Mouse (Mus musculus) limb, embryonic 15.5 days (tissue): ENCODE data around the gene Mgat4b. TPM values are rescaled to one million over a fixed set of nuclear protein-coding genes. Genes with fewer than 3 reads are reported as not detected.

Experiments
- ATAC-seq: fragments of 200-750 bp; cut with Nextera tagmentation; 2 replicates; pipeline ENCODE4 v1.8.0; 2017; ENCODE audit warnings: low read depth, moderate TSS enrichment; ENCODE audit not compliant: insufficient number of reproducible peaks, low FRiP score, low TSS enrichment
- H3K27ac ChIP-seq: fragments of 300-500 bp; sonication (generic); 2 replicates; pipeline ENCODE4 v1.5.1; 2015; ENCODE audit warnings: moderate library complexity, mild to moderate bottlenecking, inconsistent platforms
- H3K27me3 ChIP-seq: fragments of 300-500 bp; sonication (generic); 2 replicates; pipeline ENCODE4 v1.6.1; 2015; ENCODE audit warnings: inconsistent platforms
- H3K36me3 ChIP-seq: fragments of 300-500 bp; sonication (generic); 2 replicates; pipeline ENCODE4 v1.6.1; 2015; ENCODE audit warnings: inconsistent platforms
- H3K4me1 ChIP-seq: fragments of 300-500 bp; sonication (generic); 2 replicates; pipeline ENCODE4 v1.6.1; 2015; ENCODE audit warnings: inconsistent platforms
- H3K4me2 ChIP-seq: fragments of 300-500 bp; sonication (generic); 2 replicates; pipeline ENCODE4 v1.6.1; 2015; ENCODE audit warnings: mild to moderate bottlenecking, inconsistent platforms
- H3K4me3 ChIP-seq: fragments of 300-500 bp; sonication (generic); 2 replicates; pipeline ENCODE4 v1.5.1; 2015; ENCODE audit warnings: mild to moderate bottlenecking, inconsistent platforms
- H3K9ac ChIP-seq: fragments of 300-500 bp; sonication (generic); 2 replicates; pipeline ENCODE4 v1.6.1; 2015; ENCODE audit warnings: inconsistent platforms
- H3K9me3 ChIP-seq: fragments of 300-500 bp; sonication (generic); 2 replicates; pipeline ENCODE4 v1.6.1; 2016; ENCODE audit warnings: inconsistent platforms
- WGBS: fragments of 180-500 bp; shearing (Covaris S2); methylation state at CpG from one replicate; pipeline ENCODE4 v1.1.7; 2015; 5-methylcytosine and 5-hydroxymethylcytosine counted together
- polyA plus RNA-seq: library from polyadenylated mRNA; unstranded; fragments of >200 nt; fragmentation: Nextera tagmentation; extraction: Ambion mirVana; gene quantifications from 2 replicates; pipeline ENCODE4 v1.2.1, GENCODE M21; 2015

The Mgat4b gene
- polyA plus RNA-seq, 1 experiment from 2014 or later = 16.0 TPM

DNA sequence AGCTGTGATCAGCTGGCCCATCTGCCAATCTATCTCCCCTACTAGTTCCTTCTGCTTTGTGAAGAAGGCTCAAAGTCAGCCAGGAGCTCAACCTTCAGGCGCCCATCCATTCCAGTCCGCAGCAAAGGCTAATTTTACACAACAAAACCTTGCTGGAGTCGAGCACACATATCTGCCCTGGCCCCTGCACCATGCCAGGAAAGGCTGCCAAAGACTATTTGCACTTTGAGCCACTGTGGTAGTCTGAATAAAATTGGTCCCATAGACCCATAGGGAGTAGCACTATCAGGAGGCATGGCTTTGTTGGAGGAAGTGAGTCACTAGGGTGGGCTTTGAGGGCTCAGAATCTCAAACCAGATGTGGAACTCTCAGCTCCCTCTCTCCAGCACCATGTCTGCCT lies 5.3 kb upstream of the Mgat4b start:
- H3K4me2 ChIP-seq = no peak overlapping the region
- no peak overlapping the region for H3K9ac ChIP-seq
- 80% methylated on average over 3 of the region's 3 CpGs for WGBS

DNA sequence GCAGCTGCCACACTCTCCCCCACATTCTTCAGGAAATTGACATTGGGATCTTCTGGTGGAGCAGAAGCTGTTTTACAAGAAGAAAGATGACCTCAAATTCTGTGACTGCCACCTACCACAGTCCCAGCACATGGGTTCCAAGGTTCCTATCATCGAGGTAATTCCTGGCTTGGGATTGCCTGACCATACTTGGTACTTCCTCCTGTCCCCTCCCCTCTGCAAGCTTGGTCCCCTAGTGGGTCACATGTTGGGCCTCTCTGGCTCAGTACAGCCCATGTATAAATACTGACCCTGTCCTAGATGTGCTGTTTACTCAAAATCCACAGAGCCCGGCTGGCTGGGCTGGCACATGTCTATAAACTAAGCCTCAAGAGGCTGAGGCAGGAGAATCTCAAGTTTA lies 4.7 kb upstream of the Mgat4b start:
- Histone ChIP-seq H3K9ac (no peak overlapping the region), H3K4me3 (no peak overlapping the region), H3K36me3 (peaks cover 69% of the 10 kb centered on the region), H3K27ac (no peak overlapping the region), H3K27me3 (no peaks in the 10 kb centered on the region), H3K9me3 (no peaks in the 10 kb centered on the region), H3K4me2 (no peak overlapping the region), H3K4me1 (peaks cover 11% of the 10 kb centered on the region)
- no peak for ATAC-seq
- WGBS = 87% methylated on average over 2 of the region's 2 CpGs

More for the DNA sequence above, 5.3 kb upstream of the Mgat4b start:
- ATAC-seq = no peak
- Histone ChIP-seq H3K27ac (no peak overlapping the region), H3K36me3 (peaks cover 75% of the 10 kb centered on the region), H3K9me3 (no peaks in the 10 kb centered on the region), H3K27me3 (no peaks in the 10 kb centered on the region), H3K4me3 (no peak overlapping the region), H3K4me1 (peaks cover 8% of the 10 kb centered on the region)

DNA sequence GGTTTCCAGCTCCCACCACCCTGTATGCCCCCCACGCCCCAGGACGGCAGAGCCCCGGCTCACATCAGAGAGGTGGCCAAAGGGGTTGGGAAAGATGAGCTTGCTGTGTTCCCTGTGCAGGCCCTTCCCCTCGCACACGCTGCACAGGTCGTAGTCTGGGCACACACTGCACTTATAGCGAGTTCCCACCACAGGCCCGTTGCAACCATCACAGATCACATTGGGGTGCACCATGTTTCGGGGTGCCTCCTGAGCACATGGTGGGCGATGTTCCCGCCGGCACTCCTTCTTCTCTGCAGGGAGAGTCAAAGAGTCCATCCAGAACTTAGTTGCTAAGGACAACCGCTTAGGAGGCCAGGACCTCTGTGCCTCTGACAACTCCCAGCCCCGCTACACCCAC lies 3.3 kb upstream of the Mgat4b start:
- 94% methylated on average over 14 of the region's 14 CpGs for WGBS
- Histone ChIP-seq H3K27ac (no peak overlapping the region), H3K9ac (no peak overlapping the region), H3K27me3 (no peaks in the 10 kb centered on the region), H3K4me1 (peaks cover 15% of the 10 kb centered on the region), H3K4me3 (no peak overlapping the region), H3K9me3 (no peaks in the 10 kb centered on the region), H3K4me2 (no peak overlapping the region), H3K36me3 (peaks cover 56% of the 10 kb centered on the region)
- no peak for ATAC-seq

DNA sequence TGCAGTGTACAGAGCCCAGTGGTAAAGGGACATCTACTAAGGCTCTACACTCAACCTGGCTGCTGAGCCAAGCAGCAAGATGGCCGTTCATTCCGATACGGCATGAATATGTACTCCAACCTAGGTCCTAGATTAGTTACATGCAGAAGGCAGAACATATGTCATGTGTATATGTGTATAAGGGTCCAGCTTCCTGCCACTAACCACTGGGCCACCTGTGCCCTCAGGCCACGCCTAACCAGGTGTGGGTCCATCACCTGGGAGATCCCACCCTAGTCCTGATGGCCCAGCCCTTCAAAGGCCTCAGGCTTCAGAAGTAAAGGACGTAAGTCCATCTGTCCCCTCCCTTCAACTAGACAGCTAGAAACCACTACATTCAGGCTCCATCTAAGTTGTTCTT lies 2.7 kb upstream of the Mgat4b start:
- H3K4me3 ChIP-seq = no peak overlapping the region
- no peak overlapping the region for H3K4me2 ChIP-seq
- H3K4me1 ChIP-seq = peaks cover 15% of the 10 kb centered on the region
- no peak for ATAC-seq
- no peaks in the 10 kb centered on the region for H3K27me3 ChIP-seq
- 93% methylated on average over 5 of the region's 5 CpGs for WGBS
- no peak overlapping the region for H3K27ac ChIP-seq
- no peak overlapping the region for H3K9ac ChIP-seq
- peaks cover 49% of the 10 kb centered on the region for H3K36me3 ChIP-seq
- H3K9me3 ChIP-seq = no peaks in the 10 kb centered on the region

DNA sequence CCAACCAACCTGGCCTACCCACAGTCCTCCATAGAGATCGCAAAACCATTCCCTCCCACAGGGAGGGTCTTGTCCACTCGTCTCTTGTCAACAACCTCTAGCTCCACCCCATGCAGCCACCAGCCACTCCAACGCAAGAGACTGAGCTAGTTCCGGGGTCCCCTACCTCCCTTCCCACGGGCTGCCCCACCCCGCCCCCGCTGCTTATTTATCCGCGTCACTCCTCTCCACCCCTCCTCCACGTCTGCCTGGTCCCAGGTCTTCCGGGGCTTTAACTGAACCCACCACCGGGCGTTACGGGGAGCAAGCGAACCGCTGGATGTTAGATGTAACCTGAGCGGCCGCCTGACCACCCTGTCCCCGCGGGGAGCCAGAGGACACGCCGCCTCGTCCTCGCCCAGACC lies 587 bp upstream of the Mgat4b start:
- Histone ChIP-seq H3K27ac (peak overlapping the region; percentile 99), H3K9me3 (no peaks in the 10 kb centered on the region), H3K4me1 (peaks cover 15% of the 10 kb centered on the region), H3K4me3 (peak overlapping the region; percentile 94), H3K36me3 (peaks cover 31% of the 10 kb centered on the region), H3K4me2 (peak overlapping the region; percentile 60), H3K27me3 (no peaks in the 10 kb centered on the region), H3K9ac (peak overlapping the region; percentile 98)
- peak; percentile 90 for ATAC-seq
- WGBS = under 1% methylated on average over 24 of the region's 24 CpGs

DNA sequence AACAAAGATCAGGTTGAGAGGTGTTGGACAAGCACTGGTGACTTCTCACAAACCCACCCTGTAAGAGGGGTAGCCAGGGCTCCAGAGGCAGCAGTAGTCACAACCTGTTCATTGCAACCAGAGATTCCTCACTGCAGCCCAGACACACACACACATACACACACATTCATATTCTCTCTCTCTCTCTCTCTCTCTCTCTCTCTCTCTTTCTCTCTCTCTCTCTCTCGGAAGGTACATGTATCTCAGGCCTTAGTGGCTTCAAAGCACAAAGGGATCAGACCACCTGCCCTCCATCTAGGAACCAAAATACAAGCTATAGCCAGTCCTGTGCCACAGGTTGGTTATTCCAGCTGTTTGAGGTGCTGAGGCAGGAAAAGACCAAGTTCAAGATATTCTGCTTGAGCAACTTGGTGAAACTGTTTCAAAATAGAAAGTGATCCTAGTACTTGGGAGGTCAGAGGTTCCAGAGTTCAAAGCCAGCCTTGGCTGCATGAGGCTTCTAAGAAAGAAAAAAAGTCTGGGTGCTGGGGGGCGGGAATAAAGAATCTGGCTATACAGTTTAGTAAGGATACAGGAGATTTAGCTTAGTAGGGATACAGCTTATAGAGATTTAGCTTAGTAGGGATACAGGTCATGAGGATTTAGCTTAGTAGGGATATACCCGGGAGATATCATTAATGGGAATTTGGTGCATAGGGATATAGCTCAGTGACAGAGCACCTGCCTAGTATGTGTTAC lies 801 bp downstream of the Mgat4b start:
- peaks cover 28% of the 10 kb centered on the region for H3K4me1 ChIP-seq
- no peak overlapping the region for H3K9ac ChIP-seq
- 90% methylated on average over 3 of the region's 3 CpGs for WGBS
- peaks cover 17% of the 10 kb centered on the region for H3K36me3 ChIP-seq
- peak overlapping the region; percentile 60 for H3K4me2 ChIP-seq
- ATAC-seq = no peak
- H3K27me3 ChIP-seq = no peaks in the 10 kb centered on the region
- H3K9me3 ChIP-seq = no peaks in the 10 kb centered on the region
- H3K27ac ChIP-seq = no peak overlapping the region
- peak overlapping the region; percentile 94 for H3K4me3 ChIP-seq

DNA sequence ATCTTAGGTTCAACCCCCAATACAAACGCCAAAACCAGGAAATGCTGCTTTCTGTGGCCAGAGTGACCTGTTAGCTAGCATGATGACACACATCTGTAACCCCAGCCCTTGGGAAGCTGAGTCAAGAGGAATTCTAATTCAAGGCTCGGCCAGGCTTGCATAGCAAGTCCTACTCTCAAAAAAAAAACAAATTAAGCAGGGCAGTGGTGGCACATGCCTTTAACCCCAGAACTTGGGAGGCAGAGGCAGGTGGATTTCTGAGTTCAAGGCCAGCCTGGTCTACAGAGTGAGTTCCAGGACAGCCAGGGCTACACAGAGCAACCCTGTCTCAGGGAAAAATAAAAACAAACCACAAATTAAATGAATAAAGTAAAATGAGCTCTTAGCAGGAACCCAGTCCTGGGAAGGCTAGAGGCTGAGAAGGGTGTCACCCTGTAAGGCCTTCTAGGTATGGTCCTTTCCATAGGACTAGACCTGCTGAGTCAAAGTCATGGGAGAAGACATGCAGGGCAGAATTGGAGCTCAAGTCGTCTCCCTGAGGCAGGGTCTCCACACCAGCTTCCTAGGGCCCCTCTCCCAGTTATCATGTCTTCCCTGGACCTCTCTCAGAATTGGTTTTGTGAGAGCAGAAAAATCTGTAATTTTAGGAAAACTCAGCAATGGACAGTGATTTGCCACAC lies 1.5 kb downstream of the Mgat4b start:
- Histone ChIP-seq H3K36me3 (peaks cover 10% of the 10 kb centered on the region), H3K4me2 (no peak overlapping the region), H3K27ac (no peak overlapping the region), H3K9ac (no peak overlapping the region), H3K9me3 (no peaks in the 10 kb centered on the region), H3K27me3 (no peaks in the 10 kb centered on the region), H3K4me1 (peaks cover 28% of the 10 kb centered on the region), H3K4me3 (no peak overlapping the region)
- 71% methylated on average over 3 of the region's 3 CpGs for WGBS
- ATAC-seq = no peak

DNA sequence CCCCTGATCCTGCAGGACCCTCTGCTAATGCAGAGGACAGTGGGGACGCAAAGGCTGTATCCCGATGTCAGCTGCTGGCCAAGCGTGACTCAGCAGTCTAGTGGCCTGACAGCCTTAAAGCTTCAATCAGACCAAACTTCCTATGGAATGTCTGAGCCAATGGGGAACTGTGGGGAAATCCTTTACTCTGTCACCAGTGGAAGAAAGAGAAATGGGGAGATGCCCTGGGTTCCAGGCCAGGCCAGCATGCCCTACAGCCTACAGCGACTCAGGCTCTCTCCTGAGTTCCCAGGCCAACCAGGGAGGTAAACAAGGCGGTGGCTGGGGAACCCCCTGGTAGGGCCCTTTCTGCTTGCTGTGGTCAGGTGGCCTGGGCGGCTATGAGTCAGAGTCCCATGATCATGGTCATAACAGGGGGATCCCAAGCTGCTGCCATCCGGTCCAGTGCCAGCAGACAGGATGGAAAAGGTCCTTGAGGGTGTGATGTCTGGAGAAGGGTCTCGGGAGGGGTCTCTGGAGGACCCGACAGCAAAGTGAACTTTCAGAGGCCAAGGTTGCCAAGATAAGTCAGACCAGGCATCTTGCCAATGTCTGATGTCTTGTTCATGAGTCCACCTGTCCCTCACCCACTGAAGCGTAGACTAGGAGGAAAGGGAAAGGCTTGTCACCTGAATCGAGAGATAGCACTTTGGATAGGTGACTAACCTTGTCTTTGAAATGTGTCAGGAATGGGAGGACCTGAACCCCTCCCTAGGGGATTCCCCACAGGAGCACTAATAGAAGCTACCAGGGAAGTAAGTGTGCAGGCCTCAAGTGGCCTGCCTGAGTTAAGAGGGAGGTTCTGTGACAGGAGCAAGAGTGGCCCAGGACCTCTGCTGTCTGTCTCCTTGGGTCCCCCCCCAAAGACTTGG lies 2.4 kb downstream of the Mgat4b start:
- no peak overlapping the region for H3K9ac ChIP-seq
- H3K4me3 ChIP-seq = no peak overlapping the region
- H3K9me3 ChIP-seq = no peaks in the 10 kb centered on the region
- H3K36me3 ChIP-seq = peaks cover under 1% of the 10 kb centered on the region; the same call in 1 of the 2 replicates
- peaks cover 28% of the 10 kb centered on the region for H3K4me1 ChIP-seq
- no peak overlapping the region for H3K4me2 ChIP-seq
- no peaks in the 10 kb centered on the region for H3K27me3 ChIP-seq
- no peak overlapping the region for H3K27ac ChIP-seq
- 62% methylated on average over 11 of the region's 11 CpGs for WGBS
- ATAC-seq = no peak

DNA sequence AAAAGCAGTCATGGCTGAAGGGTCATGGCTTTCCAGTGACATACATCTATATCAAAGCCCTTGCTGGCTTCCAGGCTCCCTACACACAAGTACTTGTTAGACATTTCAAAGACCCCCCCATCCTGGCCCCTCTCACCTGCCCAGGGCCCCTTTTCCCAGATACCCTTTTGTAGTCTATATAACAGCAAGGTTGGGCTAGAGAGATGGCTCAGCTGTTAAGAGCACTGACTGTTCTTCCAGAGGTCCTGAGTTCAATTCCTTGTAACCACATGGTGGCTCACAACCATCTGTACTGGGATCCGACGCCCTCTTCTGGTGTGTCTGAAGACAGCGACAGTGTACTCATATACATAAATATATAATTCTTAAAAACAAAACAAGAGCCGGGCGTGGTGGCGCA lies 3.9 kb downstream of the Mgat4b start:
- ATAC-seq = no peak
- Histone ChIP-seq H3K4me1 (peaks cover 20% of the 10 kb centered on the region), H3K27me3 (no peaks in the 10 kb centered on the region), H3K9me3 (no peaks in the 10 kb centered on the region), H3K36me3 (no peaks in the 10 kb centered on the region), H3K27ac (no peak overlapping the region), H3K4me2 (no peak overlapping the region), H3K9ac (no peak overlapping the region), H3K4me3 (no peak overlapping the region)
- 91% methylated on average over 6 of the region's 6 CpGs for WGBS

DNA sequence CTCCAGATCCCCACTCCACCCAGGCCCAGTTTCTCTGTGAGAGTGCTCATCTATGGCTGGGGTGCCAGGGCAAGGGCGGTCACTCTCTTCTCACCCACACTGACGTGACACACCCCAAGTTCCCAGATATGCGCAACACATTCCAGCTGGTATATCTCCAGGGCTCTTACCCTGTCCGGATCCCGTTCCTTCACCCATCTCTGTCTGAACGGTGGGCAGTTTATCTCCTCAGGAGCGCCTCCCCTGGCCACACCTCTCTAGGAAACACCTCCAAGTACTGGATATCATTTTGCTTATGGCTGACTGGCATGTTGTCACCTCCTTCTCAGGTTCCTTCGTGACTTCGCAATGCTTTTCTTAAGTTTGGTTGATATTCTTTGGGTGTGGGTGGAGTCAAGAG lies 4.9 kb downstream of the Mgat4b start:
- H3K4me1 ChIP-seq = peaks cover 20% of the 10 kb centered on the region
- WGBS = 17% methylated on average over 9 of the region's 9 CpGs
- H3K9ac ChIP-seq = no peak overlapping the region
- H3K36me3 ChIP-seq = no peaks in the 10 kb centered on the region
- H3K4me2 ChIP-seq = 0 out of 2 replicates have a peak overlapping the region, but pooled peaks have one; percentile 19
- no peaks in the 10 kb centered on the region for H3K27me3 ChIP-seq
- no peaks in the 10 kb centered on the region for H3K9me3 ChIP-seq
- H3K4me3 ChIP-seq = no peak overlapping the region
- ATAC-seq = no peak
- no peak overlapping the region for H3K27ac ChIP-seq

DNA sequence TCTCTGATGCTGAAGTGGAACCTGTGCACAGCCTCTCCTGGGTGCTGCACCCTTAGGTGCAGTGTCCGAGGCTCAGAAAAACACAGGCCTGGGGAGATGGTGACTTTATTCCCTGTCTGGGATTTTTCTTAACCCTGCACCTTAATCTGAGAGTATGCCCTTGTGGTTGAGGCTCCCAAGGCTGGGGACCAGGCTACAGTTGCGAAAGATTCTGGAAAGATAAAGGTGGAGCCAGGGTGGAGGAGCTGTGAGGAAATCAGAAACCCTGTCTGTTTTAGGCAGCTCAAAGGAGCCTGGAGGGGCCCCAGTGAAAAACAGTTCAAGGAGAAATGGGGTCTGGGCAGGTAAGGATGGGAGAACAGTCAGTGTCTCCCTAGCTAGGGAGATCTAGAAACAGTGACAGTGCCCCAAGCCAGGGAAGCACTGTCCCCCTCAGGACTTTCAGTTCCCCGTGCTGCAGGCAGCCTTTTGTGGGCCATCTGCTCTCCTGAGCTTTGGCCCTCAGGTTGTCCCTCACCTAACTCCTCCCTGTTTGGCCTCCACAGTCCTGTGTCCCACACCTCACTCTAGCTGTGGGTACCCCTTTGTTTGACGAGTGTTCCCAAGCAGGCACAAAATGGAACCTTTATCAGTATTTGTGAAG lies 6.2 kb downstream of the Mgat4b start:
- Histone ChIP-seq H3K36me3 (no peaks in the 10 kb centered on the region), H3K9me3 (no peaks in the 10 kb centered on the region), H3K4me3 (no peak overlapping the region), H3K27ac (no peak overlapping the region), H3K9ac (no peak overlapping the region), H3K4me1 (peaks cover 13% of the 10 kb centered on the region), H3K4me2 (no peak overlapping the region), H3K27me3 (no peaks in the 10 kb centered on the region)
- no peak for ATAC-seq
- WGBS = 74% methylated on average over 4 of the region's 4 CpGs
